Mouse (Mus musculus): ENCODE results near the gene Afap1l2. TPM values are rescaled to one million over a fixed set of nuclear protein-coding genes. Genes with fewer than 3 reads are reported as not detected.

Gene Afap1l2
- polyA plus RNA-seq, 1 experiment = 15.2 TPM

DNA sequence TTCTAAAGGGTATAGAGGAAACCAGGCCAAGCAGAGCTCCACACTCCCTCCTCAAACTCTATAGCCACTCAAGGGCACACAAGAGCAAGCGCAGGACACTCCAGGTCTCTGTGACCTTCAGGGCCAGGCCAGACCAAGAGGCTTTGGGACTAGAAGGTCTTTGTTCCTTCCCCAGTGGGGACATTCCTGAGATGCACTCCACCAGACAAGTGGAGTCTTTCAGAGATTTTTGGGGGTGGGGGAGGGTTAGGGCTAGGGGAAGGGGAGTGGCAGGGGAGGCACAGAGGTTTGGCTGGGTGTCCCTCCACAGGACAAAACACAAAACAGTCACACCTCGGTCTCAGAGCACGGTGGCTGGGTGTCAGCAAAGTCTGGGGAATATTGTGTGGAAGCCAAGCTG, 48.4 kb downstream of the Afap1l2 start:
- TF ChIP-seq TCF3 (IDR thresholded peaks at IDR 0.05; ENCODE audit: insufficient read length, low read depth) (no peak), POLR2AphosphoS2 (IDR thresholded peaks at IDR 0.05; ENCODE audit: insufficient read length, low read depth) (no peak), SRF (IDR thresholded peaks at IDR 0.05; ENCODE audit: control insufficient read depth, insufficient read length, low read depth) (no peak), MYOD1 (IDR thresholded peaks at IDR 0.05; ENCODE audit: control insufficient read depth in 1 of 3, insufficient read length in 2 of 3, low read depth in 2 of 3) (no peak), TCF12 (IDR thresholded peaks at IDR 0.05; ENCODE audit: insufficient read depth, poor library complexity, severe bottlenecking) (no peak), E2F4 (IDR thresholded peaks at IDR 0.05; ENCODE audit: insufficient read depth) (no peak), MAX (IDR thresholded peaks at IDR 0.05; ENCODE audit: low read depth) (no peak), CEBPB (IDR thresholded peaks at IDR 0.05; ENCODE audit: insufficient read depth, poor library complexity, severe bottlenecking) (no peak), USF1 (IDR thresholded peaks at IDR 0.05; ENCODE audit: low read depth) (no peak), REST (IDR thresholded peaks at IDR 0.05; ENCODE audit: insufficient read depth, insufficient read length) (no peak), MYOG (IDR thresholded peaks at IDR 0.05; ENCODE audit: control insufficient read depth in 1 of 3, insufficient read depth in 1 of 3, insufficient read length in 2 of 3, low read depth in 2 of 3) (no peak), POLR2A (IDR thresholded peaks at IDR 0.05; ENCODE audit: insufficient read length, low read depth) (no peak)
- Histone ChIP-seq H3ac (ENCODE audit: control insufficient read depth, insufficient read length) (no peak overlapping the region), H3K27me3 (ENCODE audit: control insufficient read depth, insufficient read depth, insufficient read length) (no peaks in the 10 kb centered on the region), H3K79me2 (ENCODE audit: control insufficient read depth, insufficient read depth) (no peaks in the 10 kb centered on the region), H3K4me2 (ENCODE audit: low read depth) (peak overlapping the region; percentile 25), H3K36me3 (ENCODE audit: control insufficient read depth, insufficient read depth) (no peaks in the 10 kb centered on the region), H3K4me3 (no peak overlapping the region)

DNA sequence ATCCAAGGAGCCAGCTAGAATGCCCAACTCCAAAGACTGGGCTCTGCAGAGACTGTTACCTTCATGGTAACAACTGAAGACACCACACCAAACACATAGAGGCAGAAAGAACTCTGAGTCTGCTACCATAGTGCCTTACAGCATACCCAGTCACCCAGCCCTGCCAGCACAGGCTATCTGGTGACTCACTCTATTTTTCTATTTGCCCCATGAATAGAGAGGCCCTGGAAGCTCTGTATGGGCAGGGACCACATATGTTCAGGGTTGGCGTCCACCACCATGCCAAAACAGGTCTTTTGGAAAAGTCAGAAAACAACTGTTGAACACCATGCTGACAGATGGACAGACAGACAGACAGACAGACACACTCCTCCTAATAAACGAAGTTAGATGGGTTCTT, 49.0 kb downstream of the Afap1l2 start:
- H3K79me2 ChIP-seq (ENCODE audit: control insufficient read depth, insufficient read depth) = no peaks in the 10 kb centered on the region
- H3K27me3 ChIP-seq (ENCODE audit: control insufficient read depth, insufficient read depth, insufficient read length) = no peaks in the 10 kb centered on the region
- peak overlapping the region; percentile 25 for H3K4me2 ChIP-seq (ENCODE audit: low read depth)
- TF ChIP-seq REST (IDR thresholded peaks at IDR 0.05; ENCODE audit: insufficient read depth, insufficient read length) (no peak), USF1 (IDR thresholded peaks at IDR 0.05; ENCODE audit: low read depth) (no peak), MYOG (IDR thresholded peaks at IDR 0.05; ENCODE audit: control insufficient read depth in 1 of 3, insufficient read depth in 1 of 3, insufficient read length in 2 of 3, low read depth in 2 of 3) (no peak), MYOD1 (IDR thresholded peaks at IDR 0.05; ENCODE audit: control insufficient read depth in 1 of 3, insufficient read length in 2 of 3, low read depth in 2 of 3) (no peak), TCF12 (IDR thresholded peaks at IDR 0.05; ENCODE audit: insufficient read depth, poor library complexity, severe bottlenecking) (no peak), E2F4 (IDR thresholded peaks at IDR 0.05; ENCODE audit: insufficient read depth) (no peak), POLR2A (IDR thresholded peaks at IDR 0.05; ENCODE audit: insufficient read length, low read depth) (no peak), MAX (IDR thresholded peaks at IDR 0.05; ENCODE audit: low read depth) (no peak), CEBPB (IDR thresholded peaks at IDR 0.05; ENCODE audit: insufficient read depth, poor library complexity, severe bottlenecking) (no peak), POLR2AphosphoS2 (IDR thresholded peaks at IDR 0.05; ENCODE audit: insufficient read length, low read depth) (no peak), SRF (IDR thresholded peaks at IDR 0.05; ENCODE audit: control insufficient read depth, insufficient read length, low read depth) (no peak), TCF3 (IDR thresholded peaks at IDR 0.05; ENCODE audit: insufficient read length, low read depth) (no peak)
- H3K4me3 ChIP-seq = no peak overlapping the region
- no peaks in the 10 kb centered on the region for H3K36me3 ChIP-seq (ENCODE audit: control insufficient read depth, insufficient read depth)
- no peak overlapping the region for H3ac ChIP-seq (ENCODE audit: control insufficient read depth, insufficient read length)

GRCm38 (mm10) chr19:56958582-56959021, 49.4 kb downstream of the Afap1l2 start:
- Histone ChIP-seq H3K36me3 (ENCODE audit: control insufficient read depth, insufficient read depth) (no peaks in the 10 kb centered on the region), H3ac (ENCODE audit: control insufficient read depth, insufficient read length) (no peak overlapping the region), H3K79me2 (ENCODE audit: control insufficient read depth, insufficient read depth) (no peaks in the 10 kb centered on the region), H3K4me2 (ENCODE audit: low read depth) (peak overlapping the region; percentile 2), H3K27me3 (ENCODE audit: control insufficient read depth, insufficient read depth, insufficient read length) (no peaks in the 10 kb centered on the region), H3K4me3 (no peak overlapping the region)
- TF ChIP-seq MYOG (IDR thresholded peaks at IDR 0.05; ENCODE audit: control insufficient read depth in 1 of 3, insufficient read depth in 1 of 3, insufficient read length in 2 of 3, low read depth in 2 of 3) (no peak), CEBPB (IDR thresholded peaks at IDR 0.05; ENCODE audit: insufficient read depth, poor library complexity, severe bottlenecking) (no peak), POLR2A (IDR thresholded peaks at IDR 0.05; ENCODE audit: insufficient read length, low read depth) (no peak)

DNA sequence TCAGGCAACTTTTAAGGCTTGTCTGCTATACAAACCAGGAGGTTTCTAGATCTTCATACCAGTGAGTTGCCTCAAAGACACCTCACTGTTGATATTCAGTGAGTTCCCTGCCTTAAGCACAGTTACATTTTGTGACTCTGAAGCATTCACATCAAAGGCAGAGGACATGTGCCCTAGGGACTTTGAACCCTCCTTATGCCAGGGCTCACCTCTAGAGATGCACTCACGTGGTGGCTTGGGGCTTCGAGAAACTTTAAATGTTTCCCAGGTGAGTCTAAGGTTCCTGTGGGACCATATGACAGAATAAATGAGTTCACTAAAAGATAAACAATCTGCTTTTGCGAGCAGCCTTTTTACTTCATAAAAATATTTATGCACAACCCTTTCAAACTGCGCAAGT, 50.0 kb downstream of the Afap1l2 start:
- Histone ChIP-seq H3K79me2 (ENCODE audit: control insufficient read depth, insufficient read depth) (no peaks in the 10 kb centered on the region), H3K4me2 (ENCODE audit: low read depth) (no peak overlapping the region), H3K27me3 (ENCODE audit: control insufficient read depth, insufficient read depth, insufficient read length) (no peaks in the 10 kb centered on the region), H3ac (ENCODE audit: control insufficient read depth, insufficient read length) (no peak overlapping the region), H3K36me3 (ENCODE audit: control insufficient read depth, insufficient read depth) (no peaks in the 10 kb centered on the region), H3K4me3 (no peak overlapping the region)
- TF ChIP-seq E2F4 (IDR thresholded peaks at IDR 0.05; ENCODE audit: insufficient read depth) (no peak), MYOD1 (IDR thresholded peaks at IDR 0.05; ENCODE audit: control insufficient read depth in 1 of 3, insufficient read length in 2 of 3, low read depth in 2 of 3) (no peak), MYOG (IDR thresholded peaks at IDR 0.05; ENCODE audit: control insufficient read depth in 1 of 3, insufficient read depth in 1 of 3, insufficient read length in 2 of 3, low read depth in 2 of 3) (no peak), TCF3 (IDR thresholded peaks at IDR 0.05; ENCODE audit: insufficient read length, low read depth) (no peak), TCF12 (IDR thresholded peaks at IDR 0.05; ENCODE audit: insufficient read depth, poor library complexity, severe bottlenecking) (no peak), POLR2A (IDR thresholded peaks at IDR 0.05; ENCODE audit: insufficient read length, low read depth) (no peak), MAX (IDR thresholded peaks at IDR 0.05; ENCODE audit: low read depth) (no peak), SRF (IDR thresholded peaks at IDR 0.05; ENCODE audit: control insufficient read depth, insufficient read length, low read depth) (no peak), REST (IDR thresholded peaks at IDR 0.05; ENCODE audit: insufficient read depth, insufficient read length) (no peak), CEBPB (IDR thresholded peaks at IDR 0.05; ENCODE audit: insufficient read depth, poor library complexity, severe bottlenecking) (no peak), USF1 (IDR thresholded peaks at IDR 0.05; ENCODE audit: low read depth) (no peak), POLR2AphosphoS2 (IDR thresholded peaks at IDR 0.05; ENCODE audit: insufficient read length, low read depth) (no peak)
